ENCODE assay signal across 10 mouse cellular contexts in genomic region chr6:38065501-38066122, GRCm38 (mm10). TPM values are rescaled to one million over a fixed set of nuclear protein-coding genes. Genes with fewer than 3 reads are reported as not detected.
DNase-seq lines count a peak whose midpoint lies in the region; ATAC-seq and TF ChIP-seq lines count a peak whose summit lies in the region.
"Had no signal": no experiment of that assay in that cellular context is flagged by ENCODE, and none has a peak within 500 bp of the region (broad histone marks: within the 10 kb centered on the region; RNA-seq: fewer than 3 reads in every experiment).

No protein-coding gene starts in this region.

- no peak overlapping the region for H3K9ac ChIP-seq in lung, embryonic 14.5 days
- H3K9ac ChIP-seq in midbrain, embryonic 12.5 days (replicated peaks), result no peak overlapping the region
- H3K9ac ChIP-seq: heart, embryonic 15.5 days had no signal

- no peak overlapping the region for H3K27ac ChIP-seq in lung, embryonic 14.5 days (ENCODE audit: low read depth)
- no peak overlapping the region for H3K27ac ChIP-seq in midbrain, embryonic 12.5 days (replicated peaks)
- H3K27ac ChIP-seq: heart, embryonic 15.5 days had no signal

- H3K9me3 ChIP-seq in lung, embryonic 14.5 days (ENCODE audit: low read depth, low read length), result peaks cover 4% of the 10 kb centered on the region; the same call in 1 of the 2 replicates
- H3K9me3 ChIP-seq in midbrain, embryonic 12.5 days, result 0 out of 2 replicates have a peak, but pooled peaks cover 4% of the 10 kb centered on the region
- H3K9me3 ChIP-seq: heart, embryonic 15.5 days had no signal

- H3K4me1 ChIP-seq in lung, embryonic 14.5 days (ENCODE audit: insufficient read depth), result no peaks in the 10 kb centered on the region
- H3K4me1 ChIP-seq in midbrain, embryonic 12.5 days, result 0 out of 2 replicates have a peak, but pooled peaks cover 8% of the 10 kb centered on the region

- no peak for TF ChIP-seq CTCF in lung, embryonic 14.5 days (IDR thresholded peaks at IDR 0.05; ENCODE audit: low read depth)

- no peaks in the 10 kb centered on the region for H3K36me3 ChIP-seq in lung, embryonic 14.5 days (ENCODE audit: insufficient read depth)
- no peaks in the 10 kb centered on the region for H3K36me3 ChIP-seq in midbrain, embryonic 12.5 days

- 0 out of 2 replicates have a peak overlapping the region, but pooled peaks have one; percentile 7 for H3K4me2 ChIP-seq in lung, embryonic 14.5 days
- H3K4me2 ChIP-seq in midbrain, embryonic 12.5 days (replicated peaks), result no peak overlapping the region
- H3K4me2 ChIP-seq: heart, embryonic 15.5 days had no signal

- no peak overlapping the region for H3K4me3 ChIP-seq in lung, embryonic 14.5 days (ENCODE audit: low read depth, low read length)
- no peak overlapping the region for H3K4me3 ChIP-seq in midbrain, embryonic 12.5 days
- H3K4me3 ChIP-seq: heart, embryonic 15.5 days had no signal

- 66% methylated on average over 11 of the region's 11 CpGs for WGBS in lung, embryonic 14.5 days
- WGBS in midbrain, embryonic 12.5 days, result 82% methylated on average over 11 of the region's 11 CpGs

- DNase-seq in lung, embryonic 14.5 days, result no peak
- DNase-seq in lung, postnatal 36 days, result no peak
- peak; percentile 48 to 52 for DNase-seq in cerebellum, postnatal 14 days
- DNase-seq in layer of hippocampus, adult 11-12 months (ENCODE audit: low spot score), result peak; percentile 60
- DNase-seq in retina, embryonic 14.5 days (ENCODE audit: low spot score), result no peak
- no peak for DNase-seq in adrenal gland, adult 2 months
- DNase-seq in lung, postnatal 10 days, result no peak

- ATAC-seq in lung, embryonic 14.5 days (ENCODE audit: insufficient read depth), result peak; percentile 41; the same call in 1 of the 2 replicates
- 0 out of 2 replicates have a peak, but pooled peaks have one; percentile 47 for ATAC-seq in midbrain, embryonic 12.5 days (ENCODE audit: low FRiP score, low read depth)

- no peaks in the 10 kb centered on the region for H3K27me3 ChIP-seq in lung, embryonic 14.5 days (ENCODE audit: insufficient read depth, low read length)
- H3K27me3 ChIP-seq in midbrain, embryonic 12.5 days, result no peaks in the 10 kb centered on the region
- H3K27me3 ChIP-seq: heart, embryonic 15.5 days had no signal

RNA-seq across cellular contexts. Expression of gene Svopl, which starts 18.8 kb away (rescaled TPM):
- polyA plus RNA-seq in lung, embryonic 14.5 days (2014; fragmentation: Nextera tagmentation; extraction: Ambion mirVana), result 0.43 and 0.80 TPM in 2 replicates
- polyA plus RNA-seq in midbrain, embryonic 12.5 days (2016; fragmentation: Nextera tagmentation; extraction: Ambion mirVana), result 0.61 and 0.97 TPM in 2 replicates
- total RNA-seq in adrenal gland, adult 2 months (2021), result 1 to 10 TPM in 1 of 2 experiments, under 1 TPM in 1; 0.90 to 1.0 TPM
- polyA plus RNA-seq in adrenal gland, adult 2 months (2012; rRNA removed), result 0.77 and 1.6 TPM in 2 replicates
- total RNA-seq: neutrophil, adult 5-6 weeks had no signal

RNA-seq across cellular contexts. Expression of gene Tmem213, which starts 43.4 kb away (rescaled TPM):
- polyA plus RNA-seq in lung, embryonic 14.5 days (2014; fragmentation: Nextera tagmentation; extraction: Ambion mirVana), result 4.4 and 5.9 TPM in 2 replicates
- not detected in 2 replicates for polyA plus RNA-seq in midbrain, embryonic 12.5 days (2016; fragmentation: Nextera tagmentation; extraction: Ambion mirVana)
- not detected for total RNA-seq in adrenal gland, adult 2 months (2021)
- not detected in 2 replicates for polyA plus RNA-seq in adrenal gland, adult 2 months (2012; rRNA removed)
- total RNA-seq: neutrophil, adult 5-6 weeks had no signal

RNA-seq across cellular contexts. Expression of gene Atp6v0a4, which starts 58.8 kb away (rescaled TPM):
- 0.14 and 0.34 TPM in 2 replicates for polyA plus RNA-seq in lung, embryonic 14.5 days (2014; fragmentation: Nextera tagmentation; extraction: Ambion mirVana)
- polyA plus RNA-seq in midbrain, embryonic 12.5 days (2016; fragmentation: Nextera tagmentation; extraction: Ambion mirVana), result not detected in 2 replicates
- 1 to 10 TPM; 2.0 to 2.4 TPM for total RNA-seq in adrenal gland, adult 2 months (2021)
- polyA plus RNA-seq in adrenal gland, adult 2 months (2012; rRNA removed), result 0.12 and 0.32 TPM in 2 replicates
- total RNA-seq: neutrophil, adult 5-6 weeks had no signal

Comparison
In these comparisons a context has a peak if more than half of its experiments do, and no peak if none do; other contexts are left out.
1. DNase-seq: peak in cerebellum, postnatal 14 days (2 of 2) and layer of hippocampus, adult 11-12 months (single experiment); none in lung, embryonic 14.5 days (single experiment), lung, postnatal 36 days (single experiment), retina, embryonic 14.5 days (single experiment), adrenal gland, adult 2 months (single experiment) and lung, postnatal 10 days (single experiment).